Mouse (Mus musculus): ENCODE results near the gene D8Ertd738e. TPM values are rescaled to one million over a fixed set of nuclear protein-coding genes. Genes with fewer than 3 reads are reported as not detected.

Gene D8Ertd738e
- polyA plus RNA-seq, 1 experiment from 2014 or later, result 321 TPM

DNA sequence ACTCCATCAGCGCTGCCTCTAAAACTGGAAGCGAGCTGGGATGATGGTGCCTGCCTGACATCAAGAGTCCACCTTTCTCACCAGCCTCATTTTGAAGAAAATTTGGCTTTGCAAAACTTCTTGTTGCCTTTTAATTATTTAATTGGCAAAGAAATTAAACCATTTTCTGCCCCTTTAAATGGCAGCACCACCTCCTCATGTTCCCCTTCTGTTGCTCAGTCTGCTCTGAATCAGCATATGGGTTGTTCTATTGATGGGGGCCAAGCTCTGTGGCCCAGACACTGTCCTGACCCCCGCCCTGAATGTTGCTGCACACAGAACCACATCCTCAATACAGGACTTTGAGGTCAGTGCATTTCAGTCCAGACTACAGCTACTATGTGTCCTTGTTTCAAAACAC is 24.4 kb upstream of the D8Ertd738e start:
- Histone ChIP-seq H3K4me1 (ENCODE audit: insufficient read depth, low read length) (peaks cover 7% of the 10 kb centered on the region), H3K27me3 (ENCODE audit: insufficient read depth, low read length) (no peaks in the 10 kb centered on the region), H3K9ac (replicated peaks; ENCODE audit: low read length) (no peak overlapping the region), H3K36me3 (ENCODE audit: insufficient read depth, low read length) (no peaks in the 10 kb centered on the region), H3K9me3 (ENCODE audit: low read length) (no peaks in the 10 kb centered on the region), H3K4me2 (replicated peaks; ENCODE audit: low read depth, low read length) (no peak overlapping the region), H3K4me3 (ENCODE audit: low read length) (no peak overlapping the region), H3K27ac (ENCODE audit: low read length) (no peak overlapping the region)
- ATAC-seq (ENCODE audit: low FRiP score, low TSS enrichment), result no peak
- WGBS, result 81% methylated on average over 3 of the region's 3 CpGs

GRCm38 (mm10) chr8:84272302-84272701 is 22.8 kb upstream of the D8Ertd738e start:
- no peaks in the 10 kb centered on the region for H3K27me3 ChIP-seq (ENCODE audit: insufficient read depth, low read length)
- H3K4me3 ChIP-seq (ENCODE audit: low read length), result no peak overlapping the region
- H3K9ac ChIP-seq (replicated peaks; ENCODE audit: low read length), result no peak overlapping the region
- H3K9me3 ChIP-seq (ENCODE audit: low read length), result no peaks in the 10 kb centered on the region
- 82% methylated on average over 4 of the region's 4 CpGs for WGBS
- no peak overlapping the region for H3K4me2 ChIP-seq (replicated peaks; ENCODE audit: low read depth, low read length)
- no peak for ATAC-seq (ENCODE audit: low FRiP score, low TSS enrichment)
- H3K4me1 ChIP-seq (ENCODE audit: insufficient read depth, low read length), result peaks cover 7% of the 10 kb centered on the region
- no peaks in the 10 kb centered on the region for H3K36me3 ChIP-seq (ENCODE audit: insufficient read depth, low read length)
- H3K27ac ChIP-seq (ENCODE audit: low read length), result no peak overlapping the region

DNA sequence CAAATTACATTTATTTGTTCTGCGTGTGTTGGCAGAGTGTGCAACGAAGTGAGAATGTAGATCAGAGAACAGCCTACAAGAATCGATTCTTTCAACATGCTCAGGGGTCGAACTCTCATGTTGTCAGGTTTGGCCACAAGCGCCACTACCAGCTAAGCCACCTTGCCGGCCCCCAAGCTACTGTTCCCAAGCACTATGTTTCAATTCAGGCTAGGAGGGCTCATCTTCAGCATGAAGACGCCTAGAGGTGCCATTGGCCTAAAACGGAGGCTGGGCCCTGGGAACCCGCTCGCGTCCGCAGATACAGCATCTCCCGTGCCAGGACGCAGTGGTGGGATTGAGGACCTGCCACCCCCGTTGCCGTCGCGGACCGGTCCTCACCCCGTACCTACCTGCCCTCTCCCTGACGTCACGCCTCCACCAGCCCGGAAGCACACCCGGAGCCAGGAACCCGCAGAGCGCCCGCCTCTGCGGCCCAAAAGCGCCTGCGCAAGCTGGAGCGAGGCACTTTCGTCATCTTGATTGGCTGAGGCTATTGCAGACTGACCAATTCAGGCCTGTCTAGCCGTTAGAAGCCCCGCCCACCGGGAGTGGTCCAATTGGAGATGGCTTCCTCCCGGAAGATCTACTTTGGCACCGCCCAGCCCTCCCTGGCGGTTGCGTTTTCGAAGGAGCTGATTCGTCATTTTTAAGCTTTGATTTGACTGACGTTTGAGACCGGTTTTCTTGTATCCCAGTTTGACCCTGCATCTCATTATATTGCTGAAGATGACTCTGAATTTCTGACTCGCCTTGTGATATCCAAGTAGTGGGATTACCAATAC is 20.6 kb upstream of the D8Ertd738e start, which contains the start of gene Ccdc130:
Ccdc130 (minus strand) TSS at position 431 of the 824 bp plus-strand sequence.
- Histone ChIP-seq H3K4me2 (replicated peaks; ENCODE audit: low read depth, low read length) (peak within 1 kb of the TSS; percentile 89), H3K4me1 (ENCODE audit: insufficient read depth, low read length) (peaks cover 7% of the 10 kb centered on the region)
- peak; percentile 99 for ATAC-seq (ENCODE audit: low FRiP score, low TSS enrichment)

DNA sequence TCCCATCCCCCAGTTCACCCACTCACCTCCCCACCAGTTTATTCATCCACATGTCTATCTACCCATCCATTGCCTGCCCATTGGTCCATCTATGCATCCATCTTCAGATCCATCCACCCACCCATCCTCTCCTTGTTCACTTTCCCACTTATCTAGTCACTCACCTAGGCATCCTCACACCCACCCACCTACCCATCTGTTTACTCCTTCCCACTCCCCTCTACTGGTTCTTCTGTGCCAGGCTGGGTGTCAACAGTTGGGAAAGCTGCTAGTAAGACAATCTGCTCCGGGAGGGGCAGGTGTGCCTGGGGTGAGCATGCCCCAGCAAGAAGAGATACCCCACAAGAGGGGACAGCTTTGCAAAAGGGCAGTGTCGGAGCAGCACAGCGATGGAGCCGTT is 11.6 kb upstream of the D8Ertd738e start:
- H3K27ac ChIP-seq (ENCODE audit: low read length), result no peak overlapping the region
- ATAC-seq (ENCODE audit: low FRiP score, low TSS enrichment), result no peak
- no peak overlapping the region for H3K9ac ChIP-seq (replicated peaks; ENCODE audit: low read length)
- H3K36me3 ChIP-seq (ENCODE audit: insufficient read depth, low read length), result peaks cover 75% of the 10 kb centered on the region
- WGBS, result 91% methylated on average over 4 of the region's 4 CpGs
- no peaks in the 10 kb centered on the region for H3K27me3 ChIP-seq (ENCODE audit: insufficient read depth, low read length)
- no peaks in the 10 kb centered on the region for H3K9me3 ChIP-seq (ENCODE audit: low read length)
- no peak overlapping the region for H3K4me2 ChIP-seq (replicated peaks; ENCODE audit: low read depth, low read length)
- peaks cover 12% of the 10 kb centered on the region for H3K4me1 ChIP-seq (ENCODE audit: insufficient read depth, low read length)
- H3K4me3 ChIP-seq (ENCODE audit: low read length), result no peak overlapping the region

More for the DNA sequence above, 20.6 kb upstream of the D8Ertd738e start, which contains the start of gene Ccdc130:
- Histone ChIP-seq H3K27ac (ENCODE audit: low read length) (peak within 1 kb of the TSS; percentile 44; the same call in 1 of the 2 replicates), H3K9me3 (ENCODE audit: low read length) (no peaks in the 10 kb centered on the region), H3K9ac (replicated peaks; ENCODE audit: low read length) (peak within 1 kb of the TSS; percentile 89), H3K36me3 (ENCODE audit: insufficient read depth, low read length) (peaks cover 14% of the 10 kb centered on the region), H3K4me3 (ENCODE audit: low read length) (peak within 1 kb of the TSS; percentile 87), H3K27me3 (ENCODE audit: insufficient read depth, low read length) (no peaks in the 10 kb centered on the region)
- WGBS, result under 1% methylated on average over 44 of the region's 44 CpGs

DNA sequence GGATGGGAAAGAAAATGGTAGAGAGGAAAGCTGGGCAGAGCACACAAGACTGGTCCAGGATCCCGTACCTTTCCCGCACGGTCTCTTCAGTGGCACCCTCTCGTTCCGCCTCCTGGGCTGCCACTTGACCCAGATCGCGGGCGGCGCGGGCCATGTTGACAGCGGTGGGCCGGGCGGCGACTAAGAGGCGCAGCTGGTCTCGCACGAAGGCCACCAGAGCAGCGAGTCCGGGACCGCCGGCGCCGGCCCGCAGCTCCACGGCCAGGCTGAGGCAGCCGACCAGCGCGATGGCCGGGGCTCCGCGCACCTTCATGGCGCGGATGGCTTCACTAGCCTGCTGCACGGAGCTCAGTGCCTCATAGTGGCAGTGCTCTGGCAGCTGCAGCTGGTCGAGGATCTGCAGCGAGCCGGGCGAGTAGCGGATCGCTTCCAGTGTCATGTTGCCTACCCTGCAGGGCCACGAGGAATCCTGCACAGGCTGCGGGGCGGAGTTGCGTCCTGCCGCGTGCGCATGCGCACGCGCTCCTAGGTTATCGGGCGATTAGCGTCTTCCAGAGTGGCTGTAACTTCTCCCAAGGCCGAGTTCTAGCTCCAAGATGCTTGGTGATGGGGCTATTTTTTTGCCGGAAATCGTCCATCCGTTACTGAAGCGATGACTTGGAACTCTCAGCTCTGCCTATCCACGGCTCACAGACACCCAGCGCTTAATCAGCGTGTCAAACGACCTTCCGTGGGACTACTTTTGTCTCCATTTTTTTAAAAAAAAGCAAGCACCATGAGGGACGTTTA is 7.5 kb upstream of the D8Ertd738e start, which contains the start of gene Mri1:
Mri1 (minus strand) TSS at position 505 of the 789 bp plus-strand sequence.
- no peaks in the 10 kb centered on the region for H3K9me3 ChIP-seq (ENCODE audit: low read length)
- ATAC-seq (ENCODE audit: low FRiP score, low TSS enrichment), result peak; percentile 90
- H3K4me3 ChIP-seq (ENCODE audit: low read length), result peak within 1 kb of the TSS; percentile 86
- peaks cover 69% of the 10 kb centered on the region for H3K36me3 ChIP-seq (ENCODE audit: insufficient read depth, low read length)
- H3K27ac ChIP-seq (ENCODE audit: low read length), result peak within 1 kb of the TSS; percentile 95
- H3K9ac ChIP-seq (replicated peaks; ENCODE audit: low read length), result peak within 1 kb of the TSS; percentile 84
- peak within 1 kb of the TSS; percentile 97 for H3K4me2 ChIP-seq (replicated peaks; ENCODE audit: low read depth, low read length)
- H3K4me1 ChIP-seq (ENCODE audit: insufficient read depth, low read length), result peaks cover 15% of the 10 kb centered on the region
- no peaks in the 10 kb centered on the region for H3K27me3 ChIP-seq (ENCODE audit: insufficient read depth, low read length)
- WGBS, result under 1% methylated on average over 64 of the region's 64 CpGs

GRCm38 (mm10) chr8:84256458-84256821 is 6.9 kb upstream of the D8Ertd738e start:
- peaks cover 64% of the 10 kb centered on the region for H3K36me3 ChIP-seq (ENCODE audit: insufficient read depth, low read length)

DNA sequence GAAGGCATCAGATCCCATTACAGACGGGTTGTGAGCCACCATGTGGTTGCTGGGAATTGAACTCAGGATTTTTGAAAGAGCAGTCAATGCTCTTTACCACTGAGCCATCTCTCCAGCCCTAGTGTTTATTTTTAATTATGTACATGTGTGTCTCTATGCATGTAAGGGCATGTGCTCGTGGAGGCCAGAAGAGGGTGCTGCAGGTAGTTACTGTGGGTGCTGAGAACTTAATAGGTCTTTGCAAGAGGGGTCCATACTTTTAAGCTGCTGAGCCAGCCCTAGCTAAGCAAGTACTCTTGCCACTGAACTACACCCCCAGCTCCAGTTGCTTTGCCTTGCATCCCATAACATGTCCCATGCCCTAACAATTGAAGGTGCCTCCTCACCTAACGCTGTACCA is 6.3 kb upstream of the D8Ertd738e start:
- Histone ChIP-seq H3K9me3 (ENCODE audit: low read length) (no peaks in the 10 kb centered on the region), H3K36me3 (ENCODE audit: insufficient read depth, low read length) (peaks cover 58% of the 10 kb centered on the region), H3K4me2 (replicated peaks; ENCODE audit: low read depth, low read length) (peak overlapping the region; percentile 97), H3K4me3 (ENCODE audit: low read length) (peak overlapping the region; percentile 86), H3K27me3 (ENCODE audit: insufficient read depth, low read length) (no peaks in the 10 kb centered on the region), H3K9ac (replicated peaks; ENCODE audit: low read length) (peak overlapping the region; percentile 84), H3K27ac (ENCODE audit: low read length) (peak overlapping the region; percentile 95; the same call in 1 of the 2 replicates), H3K4me1 (ENCODE audit: insufficient read depth, low read length) (peaks cover 15% of the 10 kb centered on the region)
- no peak for ATAC-seq (ENCODE audit: low FRiP score, low TSS enrichment)
- WGBS, result 93% methylated on average over 3 of the region's 3 CpGs

More at GRCm38 (mm10) chr8:84256458-84256821, 6.9 kb upstream of the D8Ertd738e start:
- peaks cover 15% of the 10 kb centered on the region for H3K4me1 ChIP-seq (ENCODE audit: insufficient read depth, low read length)
- H3K4me2 ChIP-seq (replicated peaks; ENCODE audit: low read depth, low read length), result peak overlapping the region; percentile 97
- H3K9ac ChIP-seq (replicated peaks; ENCODE audit: low read length), result peak overlapping the region; percentile 84
- H3K27me3 ChIP-seq (ENCODE audit: insufficient read depth, low read length), result no peaks in the 10 kb centered on the region
- peak; percentile 39 for ATAC-seq (ENCODE audit: low FRiP score, low TSS enrichment)
- peak overlapping the region; percentile 95 for H3K27ac ChIP-seq (ENCODE audit: low read length)
- H3K9me3 ChIP-seq (ENCODE audit: low read length), result no peaks in the 10 kb centered on the region
- 15% methylated on average over 6 of the region's 6 CpGs for WGBS
- peak overlapping the region; percentile 86 for H3K4me3 ChIP-seq (ENCODE audit: low read length)

DNA sequence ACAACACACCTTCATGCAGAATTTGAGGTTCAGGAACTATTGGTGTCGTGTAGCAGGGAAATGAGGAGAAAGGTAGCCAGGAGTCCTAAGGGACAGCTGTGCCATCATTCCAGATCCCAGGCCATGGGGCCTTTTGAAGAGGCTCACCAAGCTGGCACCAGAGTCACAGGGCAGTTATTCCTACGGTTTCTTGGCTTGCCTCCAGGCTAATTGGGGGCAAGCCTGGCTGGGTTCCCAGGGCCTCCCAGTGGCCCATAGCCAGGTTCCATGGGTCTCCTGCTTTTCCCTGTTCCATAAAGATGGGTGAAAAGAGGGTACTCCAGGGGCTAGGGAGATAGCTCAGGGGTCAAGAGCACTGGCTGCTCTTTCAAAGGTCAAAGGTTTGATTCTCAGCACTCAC is 7.7 kb downstream of the D8Ertd738e start:
- ATAC-seq (ENCODE audit: low FRiP score, low TSS enrichment), result no peak
- Histone ChIP-seq H3K9ac (replicated peaks; ENCODE audit: low read length) (no peak overlapping the region), H3K4me2 (replicated peaks; ENCODE audit: low read depth, low read length) (no peak overlapping the region), H3K27ac (ENCODE audit: low read length) (no peak overlapping the region), H3K36me3 (ENCODE audit: insufficient read depth, low read length) (peaks cover 29% of the 10 kb centered on the region), H3K9me3 (ENCODE audit: low read length) (no peaks in the 10 kb centered on the region), H3K4me1 (ENCODE audit: insufficient read depth, low read length) (0 out of 2 replicates have a peak, but pooled peaks cover 2% of the 10 kb centered on the region), H3K4me3 (ENCODE audit: low read length) (no peak overlapping the region), H3K27me3 (ENCODE audit: insufficient read depth, low read length) (no peaks in the 10 kb centered on the region)
- 61% methylated on average over 2 of the region's 2 CpGs for whole genome bisulfite sequencing

GRCm38 (mm10) chr8:84241167-84241566 is 8.4 kb downstream of the D8Ertd738e start:
- H3K4me1 ChIP-seq (ENCODE audit: insufficient read depth, low read length), result peaks cover 4% of the 10 kb centered on the region
- H3K4me2 ChIP-seq (replicated peaks; ENCODE audit: low read depth, low read length), result no peak overlapping the region
- no peaks in the 10 kb centered on the region for H3K27me3 ChIP-seq (ENCODE audit: insufficient read depth, low read length)
- H3K4me3 ChIP-seq (ENCODE audit: low read length), result no peak overlapping the region
- H3K36me3 ChIP-seq (ENCODE audit: insufficient read depth, low read length), result peaks cover 23% of the 10 kb centered on the region
- no peak for ATAC-seq (ENCODE audit: low FRiP score, low TSS enrichment)
- H3K9ac ChIP-seq (replicated peaks; ENCODE audit: low read length), result no peak overlapping the region
- 68% methylated on average over 6 of the region's 6 CpGs for WGBS
- H3K9me3 ChIP-seq (ENCODE audit: low read length), result no peaks in the 10 kb centered on the region
- H3K27ac ChIP-seq (ENCODE audit: low read length), result no peak overlapping the region

All from kidney, embryonic 16.5 days (tissue).